Mouse (Mus musculus): Measurements from ENCODE around the gene Cherp. TPM values are rescaled to one million over a fixed set of nuclear protein-coding genes. Genes with fewer than 3 reads are reported as not detected.

Cherp gene
- polyA plus RNA-seq, 1 experiment from 2014 or later, result 45.6 TPM

Small RNA genes lying within 50 kb of the gene (microRNA-seq; reads per million reads assigned to microRNA genes)
- gene Mir7068, result 2.0 reads per million, percentile 4 among the genes with 10 or more reads in this experiment

Other genes with a start within 250 kb of the Cherp start
- gene Ap1m1, start 235.2 kb downstream of the Cherp start, polyA plus RNA-seq (2015; fragmentation: Nextera tagmentation; extraction: Ambion mirVana), result 120 and 121 TPM in 2 replicates
- 15.0 and 30.4 TPM in 2 replicates for gene Gm10282, start 170.0 kb downstream of the Cherp start, polyA plus RNA-seq (2015; fragmentation: Nextera tagmentation; extraction: Ambion mirVana)
- gene Klf2, start 156.2 kb downstream of the Cherp start, polyA plus RNA-seq (2015; fragmentation: Nextera tagmentation; extraction: Ambion mirVana), result 14.8 and 15.3 TPM in 2 replicates
- gene Eps15l1, start 53.8 kb downstream of the Cherp start, polyA plus RNA-seq (2015; fragmentation: Nextera tagmentation; extraction: Ambion mirVana), result 38.8 and 40.2 TPM in 2 replicates
- gene Calr3, start 31.4 kb downstream of the Cherp start, polyA plus RNA-seq (2015; fragmentation: Nextera tagmentation; extraction: Ambion mirVana), result 1.4 and 1.5 TPM in 2 replicates
- gene 1700030K09Rik, start 31.3 kb downstream of the Cherp start, polyA plus RNA-seq (2015; fragmentation: Nextera tagmentation; extraction: Ambion mirVana), result 9.8 and 10.3 TPM in 2 replicates
- 7.8 and 13.1 TPM in 2 replicates for gene Slc35e1, start 17.4 kb upstream of the Cherp start, polyA plus RNA-seq (2015; fragmentation: Nextera tagmentation; extraction: Ambion mirVana)
- gene Med26, start 73.0 kb upstream of the Cherp start, polyA plus RNA-seq (2015; fragmentation: Nextera tagmentation; extraction: Ambion mirVana), result 11.5 and 12.7 TPM in 2 replicates
- gene Smim7, start 95.9 kb upstream of the Cherp start, polyA plus RNA-seq (2015; fragmentation: Nextera tagmentation; extraction: Ambion mirVana), result 97.1 and 108 TPM in 2 replicates
- 117 and 125 TPM in 2 replicates for gene Tmem38a, start 96.8 kb upstream of the Cherp start, polyA plus RNA-seq (2015; fragmentation: Nextera tagmentation; extraction: Ambion mirVana)
- gene Nwd1, start 171.5 kb upstream of the Cherp start, polyA plus RNA-seq (2015; fragmentation: Nextera tagmentation; extraction: Ambion mirVana), result 0.38 and 0.40 TPM in 2 replicates
- 160 and 166 TPM in 2 replicates for gene Sin3b, start 248.1 kb upstream of the Cherp start, polyA plus RNA-seq (2015; fragmentation: Nextera tagmentation; extraction: Ambion mirVana)

All from heart, embryonic 16.5 days (tissue).